Mouse (Mus musculus) ZHBTc4 (cell line): ENCODE results near the gene Tmem127.
"Not testable (repeated sequence)": the region's sequence is repeated elsewhere in the genome, so short reads cannot be mapped to it uniquely, and the experiment has no call there.

Source experiments
- DNase-seq: peaks from one replicate; pipeline ENCODE4 v3.0.0-alpha.2; 2011; ENCODE audit warnings: low read depth, low spot score

Tmem127 gene

DNA sequence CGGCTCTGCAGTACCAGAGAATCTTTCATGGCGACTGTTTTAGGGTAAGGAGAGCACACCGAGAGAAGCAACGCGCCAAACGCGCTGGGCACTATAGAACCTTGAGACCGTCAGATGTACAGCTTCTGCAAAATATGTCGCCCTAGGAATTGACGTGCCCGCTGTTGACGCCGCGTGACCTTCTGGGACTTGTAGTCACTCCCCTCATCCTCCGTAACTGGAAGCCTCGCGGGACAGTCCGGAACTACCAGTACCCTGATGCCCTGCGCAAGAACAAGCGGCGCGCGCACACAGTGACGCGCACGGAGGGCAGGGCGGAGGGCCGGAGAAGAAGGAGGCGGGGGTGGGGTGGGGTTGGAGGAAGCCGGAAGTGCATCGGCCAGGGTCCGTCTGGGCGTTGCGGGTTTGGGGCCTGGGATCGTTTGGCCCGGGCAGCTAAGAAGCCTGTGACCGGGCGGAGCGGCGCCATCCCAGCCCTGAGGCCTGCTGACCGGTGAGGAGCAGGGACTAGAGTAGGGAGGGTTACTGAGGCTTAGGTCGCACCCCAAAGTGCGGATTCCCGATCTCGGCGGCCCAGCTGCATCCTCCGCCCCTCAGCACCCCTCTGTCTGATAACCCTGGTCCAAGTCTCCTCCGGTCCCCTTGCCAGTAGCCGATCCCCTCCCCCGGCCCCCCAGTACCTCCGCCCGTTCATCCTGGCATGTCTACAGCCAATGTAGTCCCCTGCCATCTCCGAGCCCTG is at the start of gene Tmem127, which contains the start of gene Ciao1:
Gene Tmem127, plus strand, starts transcription at position 317 of the 742 bp plus-strand sequence.
Gene Ciao1, minus strand, starts transcription at position 225 of the 742 bp plus-strand sequence.
- peak; percentile 100 for DNase-seq

DNA sequence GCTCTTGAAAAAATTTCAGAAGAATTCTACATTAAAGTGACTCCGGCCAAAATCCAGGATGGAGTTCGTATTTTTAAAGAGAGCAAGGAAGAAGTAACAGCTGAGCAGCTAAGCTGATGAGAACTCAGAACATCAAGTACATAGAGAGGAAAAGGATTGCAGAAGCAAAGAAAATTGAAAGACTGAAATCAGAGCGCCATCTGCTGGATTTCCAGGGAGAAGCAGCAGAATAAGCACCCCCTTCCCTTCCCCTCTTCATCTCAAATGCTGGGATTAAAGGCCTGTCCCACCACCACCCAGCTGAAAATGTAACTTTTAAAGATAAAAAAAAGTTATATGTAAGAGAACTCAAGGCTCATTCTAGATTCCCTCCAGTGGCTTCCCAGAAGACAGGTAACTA is 42.8 kb upstream of the Tmem127 start:
- peak; percentile 72 for DNase-seq

DNA sequence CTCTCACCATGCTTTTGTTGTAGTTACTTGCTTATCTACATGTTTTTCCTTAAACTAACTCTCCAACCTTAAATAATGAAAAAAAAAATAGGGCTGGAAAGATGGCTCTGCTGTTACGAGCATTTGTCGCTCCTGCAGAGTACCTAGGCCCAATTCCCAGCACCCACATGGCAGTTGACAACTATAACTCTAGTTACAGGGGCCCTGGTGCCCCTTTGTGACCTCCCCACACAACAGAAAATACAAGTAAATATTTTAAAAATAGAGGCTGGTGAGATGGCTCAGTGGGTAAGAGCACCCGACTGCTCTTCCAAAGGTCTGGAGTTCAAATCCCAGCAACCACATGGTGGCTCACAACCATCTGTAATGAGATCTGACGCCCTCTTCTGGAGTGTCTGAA is 41.8 kb upstream of the Tmem127 start:
- DNase-seq: not testable (repeated sequence)

DNA sequence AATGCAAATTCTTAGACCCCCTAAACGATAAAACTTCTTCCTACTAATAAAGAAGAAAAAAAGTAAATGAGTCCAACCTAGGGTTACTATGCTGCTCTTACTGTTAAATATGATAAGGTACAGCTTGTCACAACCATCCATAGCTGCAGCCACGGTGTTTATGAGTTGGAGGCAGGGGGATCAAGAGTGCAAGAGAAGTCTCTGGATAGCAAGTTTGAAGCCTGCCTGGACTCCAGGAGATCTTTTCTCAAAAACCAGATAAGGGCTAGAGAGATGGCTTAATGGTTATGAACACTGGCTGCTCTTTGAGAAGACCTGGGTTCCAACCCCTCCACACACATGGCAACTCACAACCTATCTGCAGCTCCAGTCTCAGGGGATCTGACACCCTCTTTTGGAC is 40.8 kb upstream of the Tmem127 start:
- no peak for DNase-seq

DNA sequence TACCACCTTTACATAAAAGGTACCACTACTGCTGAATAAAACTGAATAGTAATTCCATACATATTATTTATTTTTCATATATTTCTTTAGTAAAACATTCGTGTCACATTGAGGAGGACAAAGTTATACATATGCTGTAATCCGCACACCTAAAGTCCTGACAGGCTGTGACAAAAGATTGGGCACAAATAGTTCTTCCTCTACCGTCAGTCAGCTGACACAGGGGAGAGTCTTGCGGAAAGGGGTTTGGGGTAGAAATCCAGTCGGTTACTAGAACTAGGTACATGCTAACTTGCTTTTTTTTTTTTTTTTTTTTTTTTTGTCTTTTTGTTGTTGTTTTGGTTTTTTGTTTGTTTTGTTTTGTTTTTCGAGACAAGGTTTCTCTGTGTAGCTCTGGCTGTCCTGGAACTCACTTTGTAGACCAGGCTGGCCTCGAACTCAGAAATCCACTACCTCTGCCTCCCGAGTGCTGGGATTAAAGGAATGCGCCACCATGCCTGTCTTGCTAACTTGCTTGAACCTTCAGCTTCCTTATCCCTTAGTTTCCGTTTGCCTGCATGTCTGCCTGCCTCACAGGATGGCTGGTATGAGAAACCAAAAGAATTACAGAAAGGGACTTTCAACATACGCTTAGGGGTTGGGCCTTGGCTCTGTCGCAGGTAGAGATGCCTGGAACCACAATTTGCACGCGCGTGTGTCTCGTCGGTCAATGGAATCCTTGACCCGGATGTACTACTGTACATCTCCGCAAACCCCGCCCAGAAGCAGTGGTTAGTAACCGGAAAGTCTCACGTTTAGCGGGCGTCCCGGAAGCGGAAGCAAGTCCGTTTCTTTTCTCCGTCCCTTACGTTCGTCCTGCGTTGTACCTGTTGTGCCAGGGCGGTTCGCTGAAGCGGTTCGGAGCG is 39.9 kb upstream of the Tmem127 start, which contains the start of the genes 1810024B03Rik and Snrnp200:
Gene 1810024B03Rik, minus strand, starts transcription at position 734 of the 905 bp plus-strand sequence.
Gene Snrnp200, plus strand, starts transcription at position 840 of the 905 bp plus-strand sequence.
- peak; percentile 99 for DNase-seq

DNA sequence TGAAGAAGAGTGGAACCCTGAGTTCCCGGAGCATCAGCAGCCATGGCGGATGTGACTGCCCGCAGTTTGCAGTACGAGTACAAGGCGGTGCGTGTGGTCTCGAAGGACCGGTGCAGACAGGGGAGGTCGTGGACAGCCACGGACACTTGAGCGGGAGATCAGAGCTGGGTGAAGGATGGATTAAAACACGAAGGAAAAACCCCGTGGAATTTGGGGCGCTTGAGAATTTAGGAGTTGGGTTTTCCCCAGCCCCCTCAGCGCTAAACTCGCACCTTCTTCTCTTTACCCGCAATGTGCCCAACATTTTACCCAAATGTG is 39.3 kb upstream of the Tmem127 start:
- no peak for DNase-seq

DNA sequence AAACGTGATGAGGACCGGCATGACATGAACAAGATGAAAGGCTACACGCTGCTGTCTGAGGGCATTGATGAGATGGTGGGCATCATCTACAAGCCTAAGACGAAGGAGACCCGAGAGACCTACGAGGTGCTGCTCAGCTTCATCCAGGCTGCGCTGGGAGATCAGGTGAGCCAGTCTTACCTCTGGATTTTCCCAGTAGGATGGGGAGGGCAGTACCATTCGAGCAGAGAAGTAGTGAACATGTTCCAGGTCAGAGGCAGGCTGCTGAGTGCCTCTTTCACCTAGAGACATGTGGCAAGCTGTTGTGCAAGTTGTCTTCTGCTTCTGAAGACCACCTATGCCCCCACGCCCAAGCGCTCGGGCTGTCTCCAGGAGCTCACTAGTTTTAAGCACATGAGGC is 37.0 kb upstream of the Tmem127 start:
- DNase-seq: no peak

DNA sequence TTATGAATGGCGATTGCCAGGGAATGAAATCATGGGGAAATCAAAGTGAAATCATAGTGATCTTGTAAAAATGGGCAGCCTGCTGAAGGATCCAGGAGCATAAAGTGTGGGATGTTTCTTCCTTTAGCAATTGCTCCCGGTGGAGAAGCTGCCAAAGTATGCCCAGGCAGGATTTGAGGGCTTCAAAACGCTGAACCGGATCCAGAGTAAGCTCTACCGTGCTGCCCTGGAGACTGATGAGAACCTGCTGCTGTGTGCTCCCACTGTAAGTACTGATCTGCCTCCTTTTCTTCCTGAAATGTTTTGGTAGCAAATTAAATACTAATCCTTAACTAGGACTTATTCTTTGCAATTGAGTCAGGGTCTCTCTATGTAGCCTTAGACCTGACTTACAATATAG is 30.0 kb upstream of the Tmem127 start:
- no peak for DNase-seq

DNA sequence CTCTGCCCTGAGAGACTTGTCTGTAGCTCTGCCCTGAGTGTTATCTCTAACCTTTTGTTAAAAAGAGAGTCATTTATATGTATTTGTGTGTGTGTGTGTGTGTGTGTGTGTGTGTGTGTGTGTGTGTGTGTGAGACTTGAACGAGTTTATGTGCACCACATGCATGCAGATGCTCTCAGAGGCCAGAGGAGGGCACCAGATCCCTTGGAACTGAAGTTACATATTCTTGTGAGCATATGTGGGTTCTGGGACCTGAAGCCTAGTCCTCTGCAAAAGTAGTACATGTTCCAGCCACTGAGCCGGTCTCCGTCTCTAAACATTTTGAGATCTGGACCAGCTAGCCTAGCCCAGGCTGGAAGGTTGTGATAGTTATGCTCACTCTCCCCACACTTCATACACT is 22.4 kb upstream of the Tmem127 start:
- DNase-seq: peak; percentile 63

DNA sequence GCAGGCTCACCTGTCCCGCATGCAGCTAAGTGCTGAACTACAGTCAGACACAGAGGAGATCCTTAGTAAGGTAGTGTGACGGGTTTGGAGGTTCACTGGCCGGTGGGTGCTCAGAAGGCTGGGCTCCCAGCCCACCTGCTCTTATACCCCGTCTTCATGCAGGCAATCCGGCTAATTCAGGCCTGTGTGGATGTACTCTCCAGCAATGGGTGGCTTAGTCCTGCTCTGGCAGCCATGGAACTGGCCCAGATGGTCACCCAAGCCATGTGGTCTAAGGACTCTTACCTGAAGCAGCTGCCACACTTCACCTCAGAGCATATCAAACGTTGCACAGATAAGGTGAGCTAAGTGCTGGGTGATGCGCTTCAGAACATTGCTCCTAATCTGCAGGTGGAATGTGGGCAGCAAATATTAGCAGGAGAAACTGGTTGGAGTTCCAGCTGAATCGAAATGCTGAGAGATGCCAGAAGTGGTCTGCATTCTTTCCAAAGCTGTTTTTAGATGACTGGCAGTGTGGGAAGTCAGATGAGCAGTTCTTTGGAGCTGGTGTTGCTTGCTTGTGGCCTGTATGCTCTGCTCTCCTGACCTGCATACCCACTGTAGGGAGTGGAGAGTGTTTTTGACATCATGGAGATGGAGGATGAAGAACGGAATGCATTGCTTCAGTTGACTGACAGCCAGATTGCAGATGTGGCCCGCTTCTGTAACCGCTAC is 9.7 kb upstream of the Tmem127 start:
- no peak for DNase-seq

DNA sequence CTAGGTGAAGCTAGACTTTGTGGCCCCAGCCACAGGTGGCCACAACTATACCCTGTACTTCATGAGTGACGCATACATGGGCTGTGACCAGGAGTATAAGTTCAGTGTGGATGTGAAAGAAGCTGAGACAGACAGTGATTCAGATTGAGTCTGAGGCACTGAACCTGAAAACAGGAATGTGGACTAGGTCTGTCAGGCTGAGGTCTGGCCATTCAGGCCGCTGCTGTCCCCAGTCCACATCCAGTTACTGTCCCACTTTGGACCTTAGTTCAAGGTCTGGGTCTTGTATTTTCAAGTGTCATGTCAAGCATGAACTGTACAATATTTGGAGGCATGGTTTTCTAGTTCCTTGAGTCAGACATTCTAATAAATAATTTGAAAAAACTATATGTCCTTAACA is 7.6 kb upstream of the Tmem127 start:
- DNase-seq: no peak

DNA sequence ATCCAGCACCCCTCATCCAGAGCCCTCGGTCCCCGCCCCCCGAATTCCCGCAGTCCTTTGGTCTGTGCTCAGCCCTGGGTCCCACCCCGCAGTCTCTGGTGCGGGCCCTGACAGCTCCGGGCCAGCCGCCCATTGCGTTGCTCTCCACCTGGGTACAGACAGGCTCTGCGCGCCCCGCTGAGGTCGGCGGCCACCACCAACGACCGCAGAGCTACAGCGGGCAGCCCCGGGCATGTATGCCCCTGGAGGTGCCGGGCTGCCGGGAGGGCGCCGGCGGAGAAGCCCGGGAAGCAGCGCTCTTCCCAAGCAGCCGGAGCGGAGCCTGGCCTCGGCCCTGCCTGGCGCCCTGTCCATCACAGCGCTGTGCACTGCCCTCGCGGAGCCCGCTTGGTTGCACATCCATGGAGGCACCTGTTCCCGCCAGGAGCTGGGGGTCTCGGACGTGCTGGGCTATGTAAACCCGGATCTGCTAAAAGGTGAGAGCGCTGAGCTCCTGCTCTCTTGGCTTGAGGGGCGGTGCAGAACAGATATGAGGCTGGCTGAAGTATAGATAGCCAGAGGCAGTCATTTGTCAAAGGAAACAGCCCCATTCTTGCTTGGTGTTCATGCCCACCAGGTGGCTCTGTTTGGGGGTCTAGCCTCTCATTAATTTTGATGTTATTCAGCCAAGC is 761 bp downstream of the Tmem127 start:
- DNase-seq: peak; percentile 46

DNA sequence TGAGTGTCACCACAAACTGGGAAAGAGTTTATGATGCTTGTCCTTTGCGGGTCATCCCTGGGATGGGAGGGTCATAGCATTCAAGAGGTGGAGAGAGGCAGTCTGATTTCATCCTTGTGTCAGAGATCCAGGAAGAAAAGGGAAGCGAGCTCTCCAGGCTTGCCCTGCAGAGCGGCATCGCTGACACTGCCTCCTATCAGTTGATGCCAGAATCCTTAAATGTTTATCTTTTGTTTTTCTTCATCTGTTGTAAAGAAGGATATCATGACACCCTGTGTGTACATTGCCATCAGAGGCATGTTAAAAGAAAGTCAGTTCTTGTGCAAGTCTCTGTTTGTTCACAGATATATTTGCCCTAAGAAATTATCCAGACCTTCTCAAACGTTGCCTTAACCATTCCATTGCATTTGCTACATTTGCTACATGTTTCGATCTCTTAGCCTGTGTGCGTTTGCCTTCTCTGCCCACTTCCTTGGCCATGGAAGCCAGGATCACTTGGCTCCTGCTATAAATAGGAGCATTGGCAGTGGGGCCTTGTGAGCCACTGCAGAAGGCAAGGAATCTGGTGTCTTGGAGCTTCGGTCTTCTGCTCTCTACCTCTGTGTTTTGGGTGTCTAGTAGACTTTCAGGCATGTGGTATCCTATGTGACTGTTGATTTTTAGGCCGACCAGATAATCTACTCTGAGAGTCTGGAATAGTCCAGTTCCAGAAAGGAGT is 2.7 kb downstream of the Tmem127 start:
- no peak for DNase-seq

DNA sequence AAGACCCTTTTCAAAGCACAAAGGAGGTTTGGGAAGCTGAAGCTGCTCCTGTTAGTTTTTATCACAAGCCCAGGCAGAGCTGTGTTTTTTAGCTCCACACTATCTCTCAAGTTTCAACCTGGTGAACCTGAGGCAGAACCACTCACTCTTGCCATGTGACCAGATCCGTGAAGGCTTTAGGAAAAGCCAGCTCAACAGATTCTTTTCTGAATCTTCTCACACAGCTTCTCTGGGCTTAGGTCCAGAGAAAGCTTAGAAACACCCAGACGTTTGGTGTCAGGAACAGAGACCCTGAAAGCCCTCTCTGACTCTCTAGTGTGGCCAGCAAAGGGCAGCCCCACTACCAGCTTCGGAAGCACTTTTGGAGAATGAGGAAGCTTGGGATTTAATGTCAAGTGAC is 3.7 kb downstream of the Tmem127 start:
- DNase-seq: no peak

DNA sequence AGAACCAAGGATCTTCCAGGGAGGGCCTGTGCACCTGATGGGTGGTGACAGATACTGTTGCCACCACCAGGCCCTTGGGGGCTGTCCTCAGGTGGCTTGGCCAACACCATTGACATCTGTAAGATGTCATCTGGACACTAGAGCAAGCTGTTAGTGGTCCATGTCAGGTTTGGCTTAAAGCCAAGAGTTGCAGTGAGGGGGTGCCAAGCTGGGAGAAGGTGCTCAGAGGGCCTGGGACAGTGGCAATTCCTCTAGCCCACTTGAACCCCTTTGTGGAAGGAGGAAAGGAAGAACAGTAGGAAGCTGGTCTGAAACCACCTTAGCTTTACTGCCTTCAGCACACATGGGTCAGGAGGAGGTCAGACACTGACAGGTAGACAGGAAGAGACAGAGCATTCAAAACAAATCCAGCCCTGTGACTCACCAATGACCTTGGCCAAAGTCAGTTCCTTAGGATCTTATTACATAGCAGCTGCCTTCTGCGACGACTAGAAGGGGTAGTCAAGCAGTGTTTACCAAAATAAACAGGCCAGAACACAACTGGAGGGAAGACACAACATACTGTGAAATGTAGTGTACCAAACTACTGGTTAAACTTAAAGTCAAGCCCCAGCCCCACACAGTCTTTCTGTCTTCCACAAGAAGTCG is 4.3 kb downstream of the Tmem127 start:
- peak; percentile 34 for DNase-seq

DNA sequence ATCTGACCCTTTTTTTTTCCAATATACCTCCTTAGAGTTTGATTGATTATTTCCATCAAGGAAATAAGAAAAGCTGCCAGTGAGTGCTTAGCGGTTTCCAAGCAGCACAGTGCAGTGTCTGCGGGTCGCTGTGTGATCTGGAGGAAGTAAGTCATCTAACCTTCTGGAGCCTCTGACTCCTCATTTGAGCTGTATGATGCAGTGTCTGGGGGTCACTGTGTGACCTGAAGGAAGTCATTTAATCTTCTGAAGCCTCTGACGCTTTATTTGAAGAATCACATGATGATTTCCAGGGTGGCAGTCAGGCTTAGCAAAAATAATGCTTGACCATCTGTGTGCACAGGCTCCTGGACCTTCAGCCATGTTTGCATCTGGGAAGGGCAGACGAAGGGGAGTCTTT is 5.1 kb downstream of the Tmem127 start:
- DNase-seq: no peak

DNA sequence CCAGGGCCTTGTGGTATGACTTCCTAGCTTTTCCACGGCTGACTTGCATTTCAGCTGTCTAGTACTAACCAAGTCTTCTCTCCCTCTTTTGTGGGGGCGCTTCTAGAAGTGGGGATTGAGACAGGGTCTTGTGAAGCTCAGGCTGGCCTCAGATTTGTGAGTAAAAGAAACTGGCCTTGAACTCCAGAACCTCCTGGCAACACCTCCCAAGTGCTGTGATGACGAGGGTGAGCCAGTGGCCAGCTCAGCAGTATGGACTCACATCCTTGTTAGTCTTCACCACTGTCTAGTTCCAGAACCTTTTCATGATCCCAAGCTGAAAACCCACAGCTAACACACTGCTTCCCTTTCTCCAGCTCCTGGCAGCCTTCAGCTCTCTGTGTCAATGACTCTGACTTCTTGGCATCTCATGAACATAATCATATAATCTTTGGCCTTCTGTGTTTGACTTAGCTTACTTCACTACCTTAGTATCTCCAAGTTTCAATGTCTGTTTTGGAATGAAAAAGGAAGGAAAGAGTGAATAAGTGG is 7.0 kb downstream of the Tmem127 start:
- no peak for DNase-seq

DNA sequence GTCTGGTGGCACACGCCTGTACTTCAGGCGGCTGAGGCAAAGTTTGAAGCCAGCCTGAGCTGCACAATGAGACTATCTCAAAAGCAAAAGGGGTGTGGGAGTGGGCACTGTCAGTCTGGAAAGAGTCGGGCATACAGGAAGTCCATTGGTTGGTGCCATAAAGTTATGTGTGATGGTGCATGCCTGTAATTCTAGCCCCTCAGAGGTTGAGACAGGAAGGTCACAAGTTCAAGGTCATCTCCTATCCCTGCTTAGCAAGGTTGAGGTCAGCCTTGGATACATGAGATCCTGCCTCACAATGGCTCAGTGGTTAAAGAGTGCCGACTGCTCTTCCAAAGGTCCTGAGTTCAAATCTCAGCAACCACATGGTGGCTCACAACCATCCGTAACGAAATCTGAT is 7.6 kb downstream of the Tmem127 start:
- DNase-seq: peak; percentile 46

DNA sequence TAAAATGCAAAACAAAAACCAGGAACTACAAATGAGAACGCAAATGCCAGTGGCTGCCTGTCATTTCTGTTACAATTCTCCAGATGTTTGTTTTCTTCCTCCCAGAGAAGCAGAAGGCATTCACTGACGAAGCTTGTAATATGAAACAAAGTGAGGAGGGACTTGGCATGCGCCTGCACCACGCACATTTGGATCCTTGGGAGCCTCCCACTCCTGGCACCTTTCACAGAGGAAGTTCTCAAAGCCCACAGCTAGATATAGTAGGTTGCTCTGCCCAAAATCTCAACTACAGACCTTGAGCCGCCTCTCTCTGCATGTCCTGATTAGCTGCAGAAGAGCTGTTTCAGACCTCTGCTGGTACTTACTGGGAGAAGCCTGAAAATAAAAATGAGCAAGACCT is 11.6 kb downstream of the Tmem127 start:
- DNase-seq: no peak

DNA sequence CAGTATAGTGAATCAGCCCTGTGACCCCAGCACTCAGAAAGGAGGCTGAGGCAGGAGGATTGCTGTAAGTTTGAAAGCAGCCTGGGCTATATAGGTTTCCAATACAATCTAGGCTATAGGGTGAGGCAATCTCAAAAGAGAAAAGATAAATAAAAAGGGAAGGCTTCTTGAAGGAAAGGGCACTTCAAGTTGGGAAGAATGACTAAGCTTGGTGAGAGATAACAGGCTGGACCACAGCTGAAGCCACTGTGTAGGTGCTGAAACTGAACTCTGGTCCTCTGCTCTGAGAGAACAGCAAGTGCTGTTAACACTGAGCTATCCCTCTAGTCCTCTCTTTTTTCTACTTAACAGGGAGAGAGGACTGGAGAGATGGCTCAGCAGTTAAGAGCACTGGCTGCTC is 14.8 kb downstream of the Tmem127 start:
- DNase-seq: no peak
